Mouse (Mus musculus) thymus, postnatal 4 days (tissue): Measurements from ENCODE around the gene Shh.

Experiments used
- DNase-seq: peaks from one replicate; pipeline ENCODE4 v3.0.0; 2021

The Shh gene

GRCm38 (mm10) chr5:28466760-28467306 is at the start of gene Shh:
Gene Shh, minus strand, starts transcription at chr5:28467256.
- no peak for DNase-seq

- DNase-seq = no peak
Measured at GRCm38 (mm10) chr5:28500792-28501439, 33.9 kb upstream of the Shh start.

GRCm38 (mm10) chr5:28498846-28499245 is 31.8 kb upstream of the Shh start:
- DNase-seq = no peak

GRCm38 (mm10) chr5:28495712-28496650 is 28.9 kb upstream of the Shh start:
- DNase-seq = no peak

- DNase-seq = no peak
Measured at GRCm38 (mm10) chr5:28493550-28493949, 26.5 kb upstream of the Shh start.

GRCm38 (mm10) chr5:28482991-28483390 is 15.9 kb upstream of the Shh start:
- DNase-seq = no peak

GRCm38 (mm10) chr5:28481730-28482129 is 14.7 kb upstream of the Shh start:
- no peak for DNase-seq

GRCm38 (mm10) chr5:28476389-28477379 is 9.6 kb upstream of the Shh start:
- no peak for DNase-seq

- DNase-seq = no peak
Measured at GRCm38 (mm10) chr5:28473556-28473955, 6.5 kb upstream of the Shh start.

GRCm38 (mm10) chr5:28469525-28470202 is 2.6 kb upstream of the Shh start:
- DNase-seq = peak; percentile 54

GRCm38 (mm10) chr5:28466351-28466750 is 705 bp downstream of the Shh start:
- no peak for DNase-seq

GRCm38 (mm10) chr5:28465526-28465925 is 1.5 kb downstream of the Shh start:
- no peak for DNase-seq

- peak; percentile 30 for DNase-seq
Measured at GRCm38 (mm10) chr5:28465099-28465406, 2.0 kb downstream of the Shh start.

- peak; percentile 20 for DNase-seq
Measured at GRCm38 (mm10) chr5:28464361-28465098, 2.5 kb downstream of the Shh start.

- DNase-seq = no peak
Measured at GRCm38 (mm10) chr5:28463656-28464055, 3.4 kb downstream of the Shh start.

GRCm38 (mm10) chr5:28462741-28463590 is 4.1 kb downstream of the Shh start:
- DNase-seq = no peak

- DNase-seq = no peak
Measured at GRCm38 (mm10) chr5:28461376-28461775, 5.7 kb downstream of the Shh start.

GRCm38 (mm10) chr5:28460556-28461350 is 6.3 kb downstream of the Shh start:
- no peak for DNase-seq

- no peak for DNase-seq
Measured at GRCm38 (mm10) chr5:28459456-28460225, 7.4 kb downstream of the Shh start.
